In genomic region chr17:17645738-17646137, GRCm38 (mm10) we compare ENCODE assay signal across 9 mouse cellular contexts. TPM values are rescaled to one million over a fixed set of nuclear protein-coding genes. Genes with fewer than 3 reads are reported as not detected.
DNase-seq lines count a peak whose midpoint lies in the region; ATAC-seq lines count a peak whose summit lies in the region.
"Had no signal": no experiment of that assay in that cellular context is flagged by ENCODE, and none has a peak within 500 bp of the region (broad histone marks: within the 10 kb centered on the region; RNA-seq: fewer than 3 reads in every experiment).

No protein-coding gene starts in this region.

- no peak overlapping the region for H3K4me3 ChIP-seq in embryonic facial prominence, embryonic 14.5 days (ENCODE audit: low read depth, low read length)
- no peak overlapping the region for H3K4me3 ChIP-seq in hindbrain, embryonic 11.5 days (ENCODE audit: low read depth, low read length)
- no peak overlapping the region for H3K4me3 ChIP-seq in midbrain, embryonic 11.5 days (ENCODE audit: low read depth, low read length)
- H3K4me3 ChIP-seq: embryonic facial prominence, embryonic 13.5 days had no signal

- H3K9ac ChIP-seq in embryonic facial prominence, embryonic 14.5 days (ENCODE audit: low read depth, low read length): no peak overlapping the region
- no peak overlapping the region for H3K9ac ChIP-seq in hindbrain, embryonic 11.5 days (ENCODE audit: low read depth, low read length)
- no peak overlapping the region for H3K9ac ChIP-seq in midbrain, embryonic 11.5 days (ENCODE audit: low read length)
- H3K9ac ChIP-seq: embryonic facial prominence, embryonic 13.5 days had no signal

- no peaks in the 10 kb centered on the region for H3K27me3 ChIP-seq in embryonic facial prominence, embryonic 14.5 days (replicated peaks; ENCODE audit: control insufficient read depth, insufficient read depth, low read length)
- no peaks in the 10 kb centered on the region for H3K27me3 ChIP-seq in hindbrain, embryonic 11.5 days (ENCODE audit: control insufficient read depth, insufficient read depth, low read length)
- no peaks in the 10 kb centered on the region for H3K27me3 ChIP-seq in midbrain, embryonic 11.5 days (ENCODE audit: control insufficient read depth, insufficient read depth, low read length)
- H3K27me3 ChIP-seq: embryonic facial prominence, embryonic 13.5 days had no signal

- no peak overlapping the region for H3K4me2 ChIP-seq in embryonic facial prominence, embryonic 14.5 days (ENCODE audit: low read depth, low read length)
- H3K4me2 ChIP-seq in hindbrain, embryonic 11.5 days (replicated peaks; ENCODE audit: low read depth, low read length): no peak overlapping the region
- no peak overlapping the region for H3K4me2 ChIP-seq in midbrain, embryonic 11.5 days
- H3K4me2 ChIP-seq: embryonic facial prominence, embryonic 13.5 days had no signal

- DNase-seq in left cerebral cortex, postnatal 25 days (ENCODE audit: low spot score in 2 of 2): peak; percentile 30 to 61
- DNase-seq in left cerebral cortex, postnatal 10 days (ENCODE audit: extremely low spot score in 1 of 2, low spot score in 2 of 2): no peak
- DNase-seq in adrenal gland, postnatal 25 days: peak; percentile 41
- peak; percentile 44 for DNase-seq in embryonic facial prominence, embryonic 14.5 days (ENCODE audit: low spot score)
- DNase-seq in hindbrain, embryonic 11.5 days (ENCODE audit: low spot score): peak; percentile 71
- DNase-seq in layer of hippocampus, postnatal 36 days: peak; percentile 23 to 32
- DNase-seq in midbrain, embryonic 11.5 days (ENCODE audit: low spot score, missing footprints): peak; percentile 90
- DNase-seq in spleen, postnatal 36 days (ENCODE audit: low spot score in 2 of 2): peak; percentile 33 to 39

- H3K4me1 ChIP-seq in embryonic facial prominence, embryonic 14.5 days (ENCODE audit: control insufficient read depth, insufficient read depth, low read length): no peaks in the 10 kb centered on the region
- no peaks in the 10 kb centered on the region for H3K4me1 ChIP-seq in hindbrain, embryonic 11.5 days (replicated peaks; ENCODE audit: control insufficient read depth, insufficient read depth, low read length)
- no peaks in the 10 kb centered on the region for H3K4me1 ChIP-seq in midbrain, embryonic 11.5 days (ENCODE audit: control insufficient read depth, insufficient read depth, low read length)
- H3K4me1 ChIP-seq: embryonic facial prominence, embryonic 13.5 days had no signal

- H3K9me3 ChIP-seq in embryonic facial prominence, embryonic 14.5 days (ENCODE audit: control insufficient read depth, low read length): no peaks in the 10 kb centered on the region
- no peaks in the 10 kb centered on the region for H3K9me3 ChIP-seq in hindbrain, embryonic 11.5 days (ENCODE audit: control insufficient read depth, low read length)
- no peaks in the 10 kb centered on the region for H3K9me3 ChIP-seq in midbrain, embryonic 11.5 days (ENCODE audit: control insufficient read depth, low read length)
- H3K9me3 ChIP-seq: embryonic facial prominence, embryonic 13.5 days had no signal

- H3K27ac ChIP-seq in embryonic facial prominence, embryonic 14.5 days (replicated peaks; ENCODE audit: low read depth, low read length): no peak overlapping the region
- H3K27ac ChIP-seq in hindbrain, embryonic 11.5 days (ENCODE audit: low read depth, low read length): no peak overlapping the region
- no peak overlapping the region for H3K27ac ChIP-seq in midbrain, embryonic 11.5 days (ENCODE audit: low read depth, low read length)
- H3K27ac ChIP-seq: embryonic facial prominence, embryonic 13.5 days had no signal

- WGBS in embryonic facial prominence, embryonic 14.5 days: 2% methylated on average over 3 of the region's 3 CpGs
- WGBS in hindbrain, embryonic 11.5 days: 2% methylated on average over 3 of the region's 3 CpGs
- 2% methylated on average over 3 of the region's 3 CpGs for WGBS in midbrain, embryonic 11.5 days

- ATAC-seq in embryonic facial prominence, embryonic 14.5 days (ENCODE audit: low read depth): no peak
- peak; percentile 69; the same call in 1 of the 2 replicates for ATAC-seq in hindbrain, embryonic 11.5 days (ENCODE audit: low FRiP score)
- peak; percentile 83 for ATAC-seq in midbrain, embryonic 11.5 days (ENCODE audit: low FRiP score)

- H3K36me3 ChIP-seq in embryonic facial prominence, embryonic 14.5 days (ENCODE audit: control insufficient read depth, insufficient read depth, low read length): no peaks in the 10 kb centered on the region
- no peaks in the 10 kb centered on the region for H3K36me3 ChIP-seq in hindbrain, embryonic 11.5 days (ENCODE audit: control insufficient read depth, insufficient read depth, low read length)
- no peaks in the 10 kb centered on the region for H3K36me3 ChIP-seq in midbrain, embryonic 11.5 days (ENCODE audit: control insufficient read depth, insufficient read depth, low read length)
- H3K36me3 ChIP-seq: embryonic facial prominence, embryonic 13.5 days had no signal

- intact Hi-C loops in left cerebral cortex, postnatal 25 days (cut with DNase I): loop anchor here (1.0 kb wide), 1 partner anchor 251 kb away; no protein-coding TSS in a partner anchor
- intact Hi-C loops in left cerebral cortex, postnatal 10 days (cut with DNase I): loop anchor here (5.0 kb wide), 1 partner anchor 253 kb away; no protein-coding TSS in a partner anchor

RNA-seq across cellular contexts. Expression of gene Lnpep, which starts 20.9 kb away (rescaled TPM):
- total RNA-seq in left cerebral cortex, postnatal 25 days (2021): 100 to 1,000 TPM in 1 of 2 experiments, 10 to 100 TPM in 1; 98.2 to 112 TPM
- total RNA-seq in left cerebral cortex, postnatal 10 days (2021): 10 to 100 TPM; 62.3 to 63.4 TPM
- 145 and 165 TPM in 2 replicates for total RNA-seq in adrenal gland, postnatal 25 days (2021)
- polyA plus RNA-seq in embryonic facial prominence, embryonic 14.5 days (2014; fragmentation: Nextera tagmentation; extraction: Ambion mirVana): 8.8 and 9.4 TPM in 2 replicates
- 7.1 and 10.7 TPM in 2 replicates for polyA plus RNA-seq in hindbrain, embryonic 11.5 days (2014; fragmentation: Nextera tagmentation; extraction: Ambion mirVana)
- 100 to 1,000 TPM; 106 TPM for total RNA-seq in layer of hippocampus, postnatal 36 days (2021)
- polyA plus RNA-seq in midbrain, embryonic 11.5 days (2014; fragmentation: Nextera tagmentation; extraction: Ambion mirVana): 5.9 and 6.3 TPM in 2 replicates

RNA-seq across cellular contexts. Expression of gene Vmn2r90, which starts 57.8 kb away (rescaled TPM):
- under 1 TPM in 1 of 2 experiments, not detected in 1; 0.14 TPM for total RNA-seq in left cerebral cortex, postnatal 25 days (2021)
- not detected for total RNA-seq in left cerebral cortex, postnatal 10 days (2021)
- not detected in 2 replicates for total RNA-seq in adrenal gland, postnatal 25 days (2021)
- polyA plus RNA-seq in embryonic facial prominence, embryonic 14.5 days (2014; fragmentation: Nextera tagmentation; extraction: Ambion mirVana): not detected in 2 replicates
- polyA plus RNA-seq in hindbrain, embryonic 11.5 days (2014; fragmentation: Nextera tagmentation; extraction: Ambion mirVana): not detected in 2 replicates
- not detected for total RNA-seq in layer of hippocampus, postnatal 36 days (2021)
- not detected in 2 replicates for polyA plus RNA-seq in midbrain, embryonic 11.5 days (2014; fragmentation: Nextera tagmentation; extraction: Ambion mirVana)
- polyA plus RNA-seq: embryonic facial prominence, embryonic 13.5 days had no signal

Comparison
In these comparisons a context has a peak if more than half of its experiments do, and no peak if none do; other contexts are left out.
1. DNase-seq: peak in left cerebral cortex, postnatal 25 days (2 of 2), adrenal gland, postnatal 25 days (single experiment), embryonic facial prominence, embryonic 14.5 days (single experiment), hindbrain, embryonic 11.5 days (single experiment), layer of hippocampus, postnatal 36 days (2 of 2), midbrain, embryonic 11.5 days (single experiment) and spleen, postnatal 36 days (2 of 2); none in left cerebral cortex, postnatal 10 days (0 of 2).